Mouse (Mus musculus) small intestine, adult 2 months (tissue): ENCODE measurements at regions not wholly inside any gene's neighbourhood (a gene's known extent, or its start where the extent isn't known, plus 50 kb on each side); places are given as distances from the start of the nearest gene placed in this dataset.

Experiments
- CTCF ChIP-seq: fragments of 200-500 bp; IDR thresholded peaks from 2 replicates; pipeline ENCODE4 v1.5.1; 2012; ENCODE audit warnings: low read depth, mild to moderate bottlenecking, control low read depth, inconsistent platforms, low read length, moderate library complexity, mixed read lengths; ENCODE audit not compliant: insufficient replicate concordance, insufficient read length; ENCODE audit errors: extremely low read depth
- POLR2A ChIP-seq: fragments of 200-500 bp; IDR thresholded peaks from 2 replicates; pipeline ENCODE4 v1.6.1; 2012; ENCODE audit warnings: low read depth, mild to moderate bottlenecking, control low read depth, inconsistent platforms, low read length, moderate library complexity

GRCm38 (mm10) chr7:74683979-74684378, 129.4 kb upstream of the Slco3a1 start:
- TF ChIP-seq POLR2A (no peak), CTCF (no peak)
